Mouse (Mus musculus): Measurements from ENCODE around the gene Tmem170b. TPM values are rescaled to one million over a fixed set of nuclear protein-coding genes. Genes with fewer than 3 reads are reported as not detected.
A peak's percentile ranks its signal among the peaks of the same experiment; 100 is the strongest.

Tmem170b gene
- polyA plus RNA-seq, 1 experiment from 2014 or later = 14.5 TPM

GRCm38 (mm10) chr13:41675966-41676835 lies 70.5 kb downstream of the Tmem170b start:
- no peaks in the 10 kb centered on the region for H3K36me3 ChIP-seq
- H3K27me3 ChIP-seq (ENCODE audit: insufficient read depth, poor library complexity, severe bottlenecking) = no peaks in the 10 kb centered on the region
- H3K27ac ChIP-seq = 0 out of 2 replicates have a peak overlapping the region, but pooled peaks have one; percentile 54
- H3K4me1 ChIP-seq (replicated peaks) = peaks cover 13% of the 10 kb centered on the region
- no peak for DNase-seq (ENCODE audit: low spot score)
- H3K4me3 ChIP-seq = no peak overlapping the region
- no peaks in the 10 kb centered on the region for H3K9me3 ChIP-seq
- WGBS = 71% methylated on average over 9 of the region's 9 CpGs

GRCm38 (mm10) chr13:41676836-41677186 lies 71.1 kb downstream of the Tmem170b start:
- Histone ChIP-seq H3K4me1 (replicated peaks) (peaks cover 13% of the 10 kb centered on the region), H3K4me3 (no peak overlapping the region), H3K9me3 (no peaks in the 10 kb centered on the region), H3K36me3 (no peaks in the 10 kb centered on the region), H3K27ac (0 out of 2 replicates have a peak overlapping the region, but pooled peaks have one; percentile 54), H3K27me3 (ENCODE audit: insufficient read depth, poor library complexity, severe bottlenecking) (no peaks in the 10 kb centered on the region)
- DNase-seq (ENCODE audit: low spot score) = peak; percentile 32
- 23% methylated on average over 7 of the region's 7 CpGs for WGBS

GRCm38 (mm10) chr13:41680854-41681549 lies 75.3 kb downstream of the Tmem170b start:
- no peak for DNase-seq (ENCODE audit: low spot score)
- H3K9me3 ChIP-seq = no peaks in the 10 kb centered on the region
- no peaks in the 10 kb centered on the region for H3K36me3 ChIP-seq
- no peak overlapping the region for H3K4me3 ChIP-seq
- H3K27me3 ChIP-seq (ENCODE audit: insufficient read depth, poor library complexity, severe bottlenecking) = no peaks in the 10 kb centered on the region
- WGBS = 70% methylated on average over 12 of the region's 12 CpGs
- H3K27ac ChIP-seq = no peak overlapping the region
- peaks cover 11% of the 10 kb centered on the region for H3K4me1 ChIP-seq (replicated peaks)

GRCm38 (mm10) chr13:41682341-41683119 lies 76.8 kb downstream of the Tmem170b start:
- Histone ChIP-seq H3K27me3 (ENCODE audit: insufficient read depth, poor library complexity, severe bottlenecking) (no peaks in the 10 kb centered on the region), H3K9me3 (no peaks in the 10 kb centered on the region), H3K27ac (no peak overlapping the region), H3K36me3 (no peaks in the 10 kb centered on the region), H3K4me3 (no peak overlapping the region), H3K4me1 (replicated peaks) (no peaks in the 10 kb centered on the region)
- 95% methylated on average over 12 of the region's 12 CpGs for WGBS
- DNase-seq (ENCODE audit: low spot score) = no peak

- Histone ChIP-seq H3K4me1 (replicated peaks) (no peaks in the 10 kb centered on the region), H3K9me3 (no peaks in the 10 kb centered on the region; the same call in 1 of the 2 replicates), H3K36me3 (no peaks in the 10 kb centered on the region), H3K4me3 (no peak overlapping the region), H3K27me3 (ENCODE audit: insufficient read depth, poor library complexity, severe bottlenecking) (no peaks in the 10 kb centered on the region), H3K27ac (no peak overlapping the region)
- 87% methylated on average over 11 of the region's 11 CpGs for WGBS
- DNase-seq (ENCODE audit: low spot score) = no peak
Observed at GRCm38 (mm10) chr13:41683356-41684012, 77.8 kb downstream of the Tmem170b start.

- Histone ChIP-seq H3K9me3 (no peaks in the 10 kb centered on the region; the same call in 1 of the 2 replicates), H3K27me3 (ENCODE audit: insufficient read depth, poor library complexity, severe bottlenecking) (no peaks in the 10 kb centered on the region), H3K27ac (no peak overlapping the region), H3K4me1 (replicated peaks) (no peaks in the 10 kb centered on the region), H3K36me3 (no peaks in the 10 kb centered on the region), H3K4me3 (no peak overlapping the region)
- no peak for DNase-seq (ENCODE audit: low spot score)
- 77% methylated on average over 11 of the region's 11 CpGs for WGBS
Observed at GRCm38 (mm10) chr13:41685499-41685898, 79.8 kb downstream of the Tmem170b start.

- no peaks in the 10 kb centered on the region; the same call in 1 of the 2 replicates for H3K9me3 ChIP-seq
- no peak for DNase-seq (ENCODE audit: low spot score)
- H3K27me3 ChIP-seq (ENCODE audit: insufficient read depth, poor library complexity, severe bottlenecking) = no peaks in the 10 kb centered on the region
- no peak overlapping the region for H3K4me3 ChIP-seq
- no peaks in the 10 kb centered on the region for H3K36me3 ChIP-seq
- 84% methylated on average over 6 of the region's 6 CpGs for WGBS
- H3K27ac ChIP-seq = no peak overlapping the region
- H3K4me1 ChIP-seq (replicated peaks) = peaks cover 6% of the 10 kb centered on the region; the same call in 1 of the 2 replicates
Observed at GRCm38 (mm10) chr13:41689055-41689454, 83.3 kb downstream of the Tmem170b start.

GRCm38 (mm10) chr13:41689598-41690045 lies 83.9 kb downstream of the Tmem170b start:
- no peak overlapping the region for H3K4me3 ChIP-seq
- H3K27me3 ChIP-seq (ENCODE audit: insufficient read depth, poor library complexity, severe bottlenecking) = no peaks in the 10 kb centered on the region
- H3K4me1 ChIP-seq (replicated peaks) = peaks cover 6% of the 10 kb centered on the region; the same call in 1 of the 2 replicates
- WGBS = 85% methylated on average over 5 of the region's 5 CpGs
- H3K27ac ChIP-seq = no peak overlapping the region
- no peaks in the 10 kb centered on the region; the same call in 1 of the 2 replicates for H3K9me3 ChIP-seq
- no peak for DNase-seq (ENCODE audit: low spot score)
- no peaks in the 10 kb centered on the region for H3K36me3 ChIP-seq

Other genes with a start within 250 kb of the Tmem170b start
- 17.2 and 20.9 TPM in 2 replicates for gene Nedd9, start 118.5 kb upstream of the Tmem170b start, polyA plus RNA-seq (2016; fragmentation: Nextera tagmentation; extraction: Ambion mirVana)
- gene Adtrp, start 241.8 kb downstream of the Tmem170b start, polyA plus RNA-seq (2016; fragmentation: Nextera tagmentation; extraction: Ambion mirVana) = not detected in 2 replicates